Mouse (Mus musculus) liver, embryonic 14.5 days (tissue): Measurements from ENCODE around the gene Agbl1.

Experiments used
- CTCF ChIP-seq: IDR thresholded peaks from 2 replicates; pipeline ENCODE4 v1.5.1; 2016; ENCODE audit warnings: antibody characterized with exemption, low read depth, control low read depth
- EP300 ChIP-seq: IDR thresholded peaks from 2 replicates; pipeline ENCODE4 v1.6.1; 2016; ENCODE audit warnings: antibody characterized with exemption, low read depth

- TF ChIP-seq CTCF, result no peak
- no peak for TF ChIP-seq EP300
Measured at GRCm38 (mm10) chr7:76392296-76392940, 162.7 kb downstream of the Agbl1 start.
